In the genomic region with DNA sequence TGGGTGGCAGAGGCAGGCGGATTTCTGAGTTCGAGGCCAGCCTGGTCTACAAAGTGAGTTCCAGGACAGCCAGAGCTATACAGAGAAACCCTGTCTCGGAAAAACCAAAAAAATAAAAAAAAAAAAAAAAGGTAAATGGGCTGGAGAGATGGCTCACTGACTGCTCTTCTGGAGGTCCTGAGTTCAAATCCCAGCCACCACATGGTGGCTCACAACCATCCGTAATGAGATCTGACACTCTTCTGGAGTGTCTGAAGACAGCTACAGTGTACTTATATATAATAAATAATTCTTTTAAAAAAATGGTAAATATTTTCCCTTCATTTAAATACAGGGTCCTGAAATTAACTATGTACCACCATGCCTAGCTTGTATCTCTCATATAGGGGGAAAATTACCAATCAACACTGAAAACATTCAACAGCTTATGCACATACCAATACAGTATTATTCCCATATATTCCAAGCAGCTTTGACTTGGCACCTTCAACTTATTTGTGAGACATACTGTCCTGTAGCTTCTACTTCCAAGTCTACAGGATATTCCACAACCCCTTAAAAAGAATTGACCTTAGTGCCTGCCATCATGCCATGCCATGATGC, we compare ENCODE assay signal across 4 mouse cellular contexts. TPM values are rescaled to one million over a fixed set of nuclear protein-coding genes. Genes with fewer than 3 reads are reported as not detected.
"Had no signal": no experiment of that assay in that cellular context is flagged by ENCODE, and none has a peak within 500 bp of the region (broad histone marks: within the 10 kb centered on the region; RNA-seq: fewer than 3 reads in every experiment).

No protein-coding gene starts in this region.

RNA-seq across cellular contexts. Expression of a gene that starts 2.5 kb away (rescaled TPM):
- polyA plus RNA-seq: midbrain, postnatal 0 days; spleen, adult 2 months; stomach, postnatal 0 days; thymus, adult 2 months had no signal
